Mouse (Mus musculus): ENCODE results near the gene 4933434E20Rik. TPM values are rescaled to one million over a fixed set of nuclear protein-coding genes. Genes with fewer than 3 reads are reported as not detected.

4933434E20Rik gene
- 10 to 100 TPM; 47.6 to 50.8 TPM for total RNA-seq (2023)

GRCm38 (mm10) chr3:90051441-90052350 is at the start of gene 4933434E20Rik:
Gene 4933434E20Rik (plus strand): TSS chr3:90051636.

GRCm38 (mm10) chr3:90052351-90053241 is 1.2 kb downstream of the 4933434E20Rik start, which contains the start of gene Ubap2l:
Gene Ubap2l (minus strand): TSS chr3:90052628.

GRCm38 (mm10) chr3:90072294-90072693 is 20.9 kb downstream of the 4933434E20Rik start, which contains the start of gene Tpm3:
Gene Tpm3 (plus strand): TSS chr3:90072649.

GRCm38 (mm10) chr3:90103938-90104337 is 52.5 kb downstream of the 4933434E20Rik start, which contains the start of gene Nup210l:
Gene Nup210l (plus strand): TSS chr3:90104132.

Other genes with a start within 250 kb of the 4933434E20Rik start
- under 1 TPM; 0.09 TPM for gene She, start 220.3 kb upstream of the 4933434E20Rik start, total RNA-seq (2023)
- 100 to 1,000 TPM; 113 to 137 TPM for gene Il6ra, start 138.4 kb upstream of the 4933434E20Rik start, total RNA-seq (2023)
- gene Atp8b2, start 88.1 kb upstream of the 4933434E20Rik start, total RNA-seq (2023), result 10 to 100 TPM; 12.7 to 13.2 TPM
- gene Hax1, start 52.9 kb upstream of the 4933434E20Rik start, total RNA-seq (2023), result 10 to 100 TPM; 37.6 to 45.4 TPM
- 100 to 1,000 TPM; 127 to 154 TPM for gene Ubap2l, start 992 bp downstream of the 4933434E20Rik start, total RNA-seq (2023)
- gene Tpm3, start 21.0 kb downstream of the 4933434E20Rik start, total RNA-seq (2023), result 100 to 1,000 TPM; 808 to 885 TPM
- gene Nup210l, start 52.5 kb downstream of the 4933434E20Rik start, total RNA-seq (2023), result under 1 TPM; 0.77 to 0.84 TPM
- gene Rps27, start 162.0 kb downstream of the 4933434E20Rik start, total RNA-seq (2023), result 1,000 to 10,000 TPM; 1,765 to 1,918 TPM
- 1 to 10 TPM; 2.3 to 3.9 TPM for gene Rab13, start 162.1 kb downstream of the 4933434E20Rik start, total RNA-seq (2023)
- gene Jtb, start 180.0 kb downstream of the 4933434E20Rik start, total RNA-seq (2023), result 10 to 100 TPM; 27.6 to 30.9 TPM
- gene Creb3l4, start 191.9 kb downstream of the 4933434E20Rik start, total RNA-seq (2023), result not detected
- gene Slc39a1, start 196.5 kb downstream of the 4933434E20Rik start, total RNA-seq (2023), result 10 to 100 TPM; 21.0 to 22.9 TPM
- 10 to 100 TPM; 59.8 to 70.4 TPM for gene Crtc2, start 202.5 kb downstream of the 4933434E20Rik start, total RNA-seq (2023)
- gene Dennd4b, start 213.5 kb downstream of the 4933434E20Rik start, total RNA-seq (2023), result 10 to 100 TPM; 49.7 to 67.2 TPM
- gene Gatad2b, start 241.5 kb downstream of the 4933434E20Rik start, total RNA-seq (2023), result 10 to 100 TPM; 63.0 to 70.9 TPM